Mouse (Mus musculus) embryonic fibroblast, embryonic 13.5 days (primary cell): ENCODE measurements around the gene Slc25a15.

ENCODE experiments used
- CTCF ChIP-seq: IDR thresholded peaks from 2 replicates; pipeline ENCODE4 v1.5.1; 2011; ENCODE audit warnings: mild to moderate bottlenecking, control low read depth, low read length, moderate library complexity, borderline replicate concordance; ENCODE audit not compliant: insufficient read depth
- POLR2A ChIP-seq: IDR thresholded peaks from 2 replicates; pipeline ENCODE4 v1.6.1; 2011; ENCODE audit warnings: low read depth, mild to moderate bottlenecking, control low read depth, low read length, moderate library complexity

- TF ChIP-seq CTCF = no peak
- TF ChIP-seq POLR2A = no peak
Measured at GRCm38 (mm10) chr8:22410688-22411281, 12.4 kb upstream of the Slc25a15 start.
